Mouse (Mus musculus) kidney, adult 2 months (tissue): ENCODE data around the gene Yap1. TPM values are rescaled to one million over a fixed set of nuclear protein-coding genes. Genes with fewer than 3 reads are reported as not detected.

Experiments used
- DNase-seq: peaks from one replicate; pipeline ENCODE4 v3.0.0; 2021
- H3K27ac ChIP-seq: fragments of 200-500 bp; 2 replicates; pipeline ENCODE4 v1.5.1; 2012; ENCODE audit warnings: low read depth, low read length, control low read depth, inconsistent platforms; ENCODE audit not compliant: insufficient read depth
- H3K27me3 ChIP-seq: fragments of 200-500 bp; replicated peaks from 2 replicates; pipeline ENCODE4 v1.6.1; 2012; ENCODE audit warnings: mild to moderate bottlenecking, moderate library complexity, low read length, inconsistent platforms; ENCODE audit not compliant: control insufficient read depth, insufficient read depth
- H3K36me3 ChIP-seq: fragments of 200-500 bp; 2 replicates; pipeline ENCODE4 v1.6.1; 2012; ENCODE audit warnings: mild to moderate bottlenecking, moderate library complexity, low read length, inconsistent platforms; ENCODE audit not compliant: control insufficient read depth, insufficient read depth
- H3K4me1 ChIP-seq: fragments of 200-500 bp; 2 replicates; pipeline ENCODE4 v1.6.1; 2011; ENCODE audit warnings: low read length; ENCODE audit not compliant: control insufficient read depth, insufficient read depth
- H3K4me3 ChIP-seq: fragments of 200-500 bp; 2 replicates; pipeline ENCODE4 v1.5.1; 2011; ENCODE audit warnings: mild to moderate bottlenecking, low read depth, low read length, control low read depth; ENCODE audit not compliant: insufficient read depth
- CTCF ChIP-seq: fragments of 200-500 bp; conservative IDR thresholded peaks from 2 replicates; pipeline ENCODE4 v1.5.1; 2011; ENCODE audit warnings: low read depth, mild to moderate bottlenecking, control low read depth, low read length, moderate library complexity, mixed read lengths; ENCODE audit not compliant: insufficient read depth, insufficient read length
- POLR2A ChIP-seq: fragments of 200-500 bp; IDR thresholded peaks from one replicate; pipeline ENCODE4 v1.6.1; 2011; ENCODE audit warnings: low read depth, low read length, control low read depth
- WGBS: fragments of 180-500 bp; shearing (Covaris S2); methylation state at CpG from one replicate; pipeline ENCODE4 v1.1.7; 2018; 5-methylcytosine and 5-hydroxymethylcytosine counted together
- polyA plus RNA-seq: library from polyadenylated mRNA; depleted of rRNA; stranded (reverse); fragments of >200 nt; gene quantifications from 2 replicates; pipeline ENCODE4 v1.2.3, GENCODE M21; 2012

Gene Yap1
- polyA plus RNA-seq, 1 experiment = 39.0 TPM

GRCm38 (mm10) chr9:7947946-7948345 is 56.5 kb downstream of the Yap1 start:
- no peak for DNase-seq
- Histone ChIP-seq H3K36me3 (peaks cover 3% of the 10 kb centered on the region; the same call in 1 of the 2 replicates), H3K4me1 (no peaks in the 10 kb centered on the region), H3K27me3 (no peaks in the 10 kb centered on the region), H3K4me3 (no peak overlapping the region), H3K27ac (no peak overlapping the region)
- WGBS = 89% methylated on average over 4 of the region's 4 CpGs
- TF ChIP-seq CTCF (no peak), POLR2A (no peak)

- H3K36me3 ChIP-seq = 0 out of 2 replicates have a peak, but pooled peaks cover 2% of the 10 kb centered on the region
- DNase-seq = peak; percentile 60
- no peaks in the 10 kb centered on the region for H3K4me1 ChIP-seq
- H3K4me3 ChIP-seq = no peak overlapping the region
- 0 out of 2 replicates have a peak overlapping the region, but pooled peaks have one; percentile 1 for H3K27ac ChIP-seq
- H3K27me3 ChIP-seq = no peaks in the 10 kb centered on the region
- TF ChIP-seq CTCF (no peak), POLR2A (no peak)
- 72% methylated on average over 7 of the region's 7 CpGs for WGBS
Observed at GRCm38 (mm10) chr9:7943796-7944462, 60.5 kb downstream of the Yap1 start.

- Histone ChIP-seq H3K4me3 (no peak overlapping the region), H3K4me1 (no peaks in the 10 kb centered on the region), H3K27ac (no peak overlapping the region), H3K27me3 (no peaks in the 10 kb centered on the region), H3K36me3 (0 out of 2 replicates have a peak, but pooled peaks cover 2% of the 10 kb centered on the region)
- WGBS = 90% methylated on average over 8 of the region's 8 CpGs
- TF ChIP-seq CTCF (no peak), POLR2A (no peak)
- no peak for DNase-seq
Observed at GRCm38 (mm10) chr9:7942701-7943100, 61.7 kb downstream of the Yap1 start.

GRCm38 (mm10) chr9:7940075-7940474 is 64.3 kb downstream of the Yap1 start:
- H3K27ac ChIP-seq = no peak overlapping the region
- TF ChIP-seq POLR2A (no peak), CTCF (no peak)
- no peaks in the 10 kb centered on the region for H3K4me1 ChIP-seq
- H3K27me3 ChIP-seq = no peaks in the 10 kb centered on the region
- DNase-seq = no peak
- 89% methylated on average over 4 of the region's 4 CpGs for WGBS
- H3K4me3 ChIP-seq = no peak overlapping the region
- H3K36me3 ChIP-seq = peaks cover 7% of the 10 kb centered on the region

- Histone ChIP-seq H3K27ac (no peak overlapping the region), H3K4me1 (no peaks in the 10 kb centered on the region), H3K36me3 (peaks cover 11% of the 10 kb centered on the region), H3K27me3 (no peaks in the 10 kb centered on the region), H3K4me3 (no peak overlapping the region)
- DNase-seq = no peak
- TF ChIP-seq CTCF (no peak), POLR2A (no peak)
- 98% methylated on average over 10 of the region's 10 CpGs for WGBS
Observed at GRCm38 (mm10) chr9:7934419-7934818, 70.0 kb downstream of the Yap1 start.

GRCm38 (mm10) chr9:7929552-7929951 is 74.8 kb downstream of the Yap1 start:
- H3K4me1 ChIP-seq = no peaks in the 10 kb centered on the region
- no peak overlapping the region for H3K27ac ChIP-seq
- H3K36me3 ChIP-seq = peaks cover 4% of the 10 kb centered on the region
- DNase-seq = peak; percentile 31
- no peaks in the 10 kb centered on the region for H3K27me3 ChIP-seq
- 50% methylated on average over 6 of the region's 6 CpGs for WGBS
- TF ChIP-seq CTCF (no peak), POLR2A (no peak)
- no peak overlapping the region for H3K4me3 ChIP-seq

- Histone ChIP-seq H3K27ac (no peak overlapping the region), H3K4me3 (no peak overlapping the region), H3K27me3 (no peaks in the 10 kb centered on the region), H3K4me1 (no peaks in the 10 kb centered on the region), H3K36me3 (peaks cover 4% of the 10 kb centered on the region)
- TF ChIP-seq CTCF (no peak), POLR2A (no peak)
- DNase-seq = no peak
- 65% methylated on average over 3 of the region's 3 CpGs for whole genome bisulfite sequencing
Observed at GRCm38 (mm10) chr9:7928866-7929265, 75.5 kb downstream of the Yap1 start.
